Mouse (Mus musculus) effector memory CD4-positive, alpha-beta T cell, adult 5 months (primary cell): Measurements from ENCODE around the gene Ttc30b. TPM values are rescaled to one million over a fixed set of nuclear protein-coding genes. Genes with fewer than 3 reads are reported as not detected.

ENCODE experiments used
- polyA plus RNA-seq: library from polyadenylated mRNA; unstranded; fragments of 100-300 nt; shearing (Covaris generic); gene quantifications from one replicate; pipeline ENCODE4 v1.2.1, GENCODE M21; 2017

The Ttc30b gene
- 0.21 TPM for polyA plus RNA-seq

GRCm38 (mm10) chr2:75938117-75939063, at the start of gene Ttc30b:
Gene Ttc30b (minus strand): TSS chr2:75938585.

DNA sequence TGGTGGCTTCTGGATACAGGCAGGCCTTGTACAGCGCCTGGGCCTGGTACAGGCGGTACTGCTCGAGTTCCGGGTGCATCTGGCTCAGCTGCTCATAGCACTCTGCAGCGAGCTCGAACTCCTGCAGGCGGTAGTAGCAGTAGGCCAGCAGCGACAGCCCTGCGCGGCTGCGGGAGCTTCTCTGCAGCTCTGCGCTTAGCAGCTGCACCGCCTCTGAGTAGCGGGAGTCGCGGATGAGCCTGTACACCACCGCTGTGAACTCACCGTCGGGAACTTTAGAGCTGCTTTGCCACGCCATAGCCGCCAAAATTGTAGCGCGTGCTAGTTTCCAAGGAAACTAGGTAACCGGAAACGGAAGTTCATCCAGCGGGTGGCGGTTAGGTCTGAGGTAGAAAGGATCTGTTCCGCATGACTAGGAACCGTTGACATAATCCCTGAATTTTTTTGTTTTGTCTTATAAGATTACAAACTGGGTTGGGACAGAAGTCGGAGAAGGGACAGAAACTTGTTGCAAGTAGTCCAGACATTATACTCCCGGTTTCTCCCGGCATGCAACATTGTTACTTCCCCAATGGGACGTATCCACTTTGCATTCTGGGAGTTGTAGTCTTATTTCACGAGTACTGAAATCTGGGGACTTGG, 43.2 kb upstream of the Ttc30b start, which contains the start of gene Ttc30a1:
Gene Ttc30a1, minus strand, starts transcription at position 528 of the 642 bp plus-strand sequence.

DNA sequence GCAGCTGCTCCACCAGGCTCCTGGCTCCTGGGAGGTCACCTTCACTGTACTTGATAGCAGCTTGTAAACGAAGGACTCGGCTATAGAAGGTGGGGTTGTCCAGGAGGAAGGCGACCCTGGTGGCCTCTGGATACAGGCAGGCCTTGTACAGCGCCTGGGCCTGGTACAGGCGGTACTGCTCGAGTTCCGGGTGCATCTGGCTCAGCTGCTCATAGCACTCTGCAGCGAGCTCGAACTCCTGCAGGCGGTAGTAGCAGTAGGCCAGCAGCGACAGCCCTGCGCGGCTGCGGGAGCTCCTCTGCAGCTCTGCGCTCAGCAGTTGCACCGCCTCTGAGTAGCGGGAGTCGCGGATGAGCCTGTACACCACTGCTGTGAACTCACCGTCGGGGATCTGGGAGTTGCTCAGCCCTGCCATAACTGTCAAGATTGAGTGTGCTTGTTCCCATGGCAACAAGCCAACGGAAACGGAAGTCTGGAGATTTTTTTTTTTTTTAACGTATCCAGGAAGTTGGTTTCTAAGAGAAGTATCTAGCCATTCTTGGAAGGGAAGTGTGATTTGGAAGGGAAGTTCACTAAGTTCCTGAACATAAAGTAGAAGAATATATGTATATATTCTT, 39.5 kb upstream of the Ttc30b start, which contains the start of gene Ttc30a2:
Gene Ttc30a2, minus strand, starts transcription at position 419 of the 617 bp plus-strand sequence.

Other genes starting within 250 kb of the Ttc30b start
- 95.0 TPM for gene Nfe2l2, start 233.9 kb downstream of the Ttc30b start, polyA plus RNA-seq
- 60.5 TPM for gene Agps, start 106.4 kb downstream of the Ttc30b start, polyA plus RNA-seq
- not detected for gene Ttc30a2, start 39.6 kb upstream of the Ttc30b start, polyA plus RNA-seq
- gene Ttc30a1, start 43.4 kb upstream of the Ttc30b start, polyA plus RNA-seq: 0.30 TPM